Mouse (Mus musculus) intestine, embryonic 14.5 days (tissue): ENCODE data around the gene Bcl2a1b. TPM values are rescaled to one million over a fixed set of nuclear protein-coding genes. Genes with fewer than 3 reads are reported as not detected.
"Not testable (repeated sequence)": the region's sequence is repeated elsewhere in the genome, so short reads cannot be mapped to it uniquely, and the experiment has no call there.

Experiments used
- ATAC-seq: fragments of 200-750 bp; cut with Nextera tagmentation; replicated peaks from 2 replicates; pipeline ENCODE4 v1.8.0; 2017; ENCODE audit warnings: low read depth, moderate number of reproducible peaks, moderate TSS enrichment, moderate library complexity; ENCODE audit not compliant: low FRiP score, low TSS enrichment
- DNase-seq: peaks from one replicate; pipeline ENCODE4 v3.0.0-alpha.2; 2018; ENCODE audit warnings: low spot score
- H3K27ac ChIP-seq: fragments of 300-500 bp; sonication (generic); 2 replicates; pipeline ENCODE4 v1.5.1; 2014; ENCODE audit warnings: low read depth, mild to moderate bottlenecking, control low read depth
- H3K27me3 ChIP-seq: fragments of 300-500 bp; sonication (generic); replicated peaks from 2 replicates; pipeline ENCODE4 v1.6.1; 2014; ENCODE audit warnings: low read length, control low read depth; ENCODE audit not compliant: control insufficient read depth, insufficient read depth
- H3K36me3 ChIP-seq: fragments of 300-500 bp; sonication (generic); 2 replicates; pipeline ENCODE4 v1.6.1; 2014; ENCODE audit warnings: low read length, control low read depth; ENCODE audit not compliant: control insufficient read depth, insufficient read depth
- H3K4me1 ChIP-seq: fragments of 300-500 bp; sonication (generic); replicated peaks from 2 replicates; pipeline ENCODE4 v1.6.1; 2014; ENCODE audit warnings: low read length, control low read depth, mixed read lengths; ENCODE audit not compliant: control insufficient read depth, insufficient read depth
- H3K4me2 ChIP-seq: fragments of 300-500 bp; sonication (generic); 2 replicates; pipeline ENCODE4 v1.6.1; 2014; ENCODE audit warnings: low read length
- H3K4me3 ChIP-seq: fragments of 300-500 bp; sonication (generic); 2 replicates; pipeline ENCODE4 v1.5.1; 2014; ENCODE audit warnings: low read depth, low read length, control low read depth, mixed read lengths
- H3K9ac ChIP-seq: fragments of 300-500 bp; sonication (generic); 2 replicates; pipeline ENCODE4 v1.6.1; 2014; ENCODE audit warnings: mild to moderate bottlenecking, low read length
- H3K9me3 ChIP-seq: fragments of 300-500 bp; sonication (generic); 2 replicates; pipeline ENCODE4 v1.6.1; 2016; ENCODE audit warnings: low read length, control low read depth; ENCODE audit not compliant: control insufficient read depth
- WGBS: fragments of 180-500 bp; shearing (Covaris S2); extraction: QIAGEN DNeasy Blood & Tissue Kit; methylation state at CpG from one replicate; pipeline ENCODE4 v1.1.7; 2014; 5-methylcytosine and 5-hydroxymethylcytosine counted together
- polyA plus RNA-seq: library from polyadenylated mRNA; unstranded; fragments of >200 nt; fragmentation: Nextera tagmentation; extraction: Ambion mirVana; gene quantifications from 2 replicates; pipeline ENCODE4 v1.2.1, GENCODE M21; 2014

Gene Bcl2a1b
- polyA plus RNA-seq, 1 experiment from 2014 or later = 4.0 TPM

DNA sequence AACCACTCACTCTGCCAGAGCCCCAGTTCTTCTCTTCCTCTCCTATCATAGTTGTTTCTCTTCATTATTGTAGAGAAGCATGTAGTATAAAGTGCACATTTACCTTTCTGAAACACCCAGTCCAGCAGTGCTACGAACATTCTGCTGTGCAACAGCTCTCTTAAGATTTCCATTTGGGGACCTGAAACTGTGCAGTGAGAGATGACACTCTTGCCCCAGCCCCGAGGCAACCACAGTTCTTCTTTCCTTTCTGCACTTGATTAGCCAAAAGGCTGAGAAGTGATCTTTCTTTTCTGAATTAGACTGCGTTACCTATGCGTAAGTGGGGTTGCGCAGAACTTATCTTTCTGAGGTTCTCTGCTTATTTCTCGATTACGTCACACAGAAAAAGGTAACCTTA, 29.1 kb downstream of the Bcl2a1b start:
- no peak overlapping the region for H3K9ac ChIP-seq
- no peak overlapping the region for H3K4me2 ChIP-seq
- H3K4me3 ChIP-seq = no peak overlapping the region
- no peaks in the 10 kb centered on the region for H3K9me3 ChIP-seq
- no peaks in the 10 kb centered on the region for H3K4me1 ChIP-seq
- WGBS = 92% methylated on average over 7 of the region's 7 CpGs
- no peaks in the 10 kb centered on the region for H3K27me3 ChIP-seq
- DNase-seq (no peak), ATAC-seq (no peak)
- H3K27ac ChIP-seq = no peak overlapping the region
- H3K36me3 ChIP-seq = no peaks in the 10 kb centered on the region

DNA sequence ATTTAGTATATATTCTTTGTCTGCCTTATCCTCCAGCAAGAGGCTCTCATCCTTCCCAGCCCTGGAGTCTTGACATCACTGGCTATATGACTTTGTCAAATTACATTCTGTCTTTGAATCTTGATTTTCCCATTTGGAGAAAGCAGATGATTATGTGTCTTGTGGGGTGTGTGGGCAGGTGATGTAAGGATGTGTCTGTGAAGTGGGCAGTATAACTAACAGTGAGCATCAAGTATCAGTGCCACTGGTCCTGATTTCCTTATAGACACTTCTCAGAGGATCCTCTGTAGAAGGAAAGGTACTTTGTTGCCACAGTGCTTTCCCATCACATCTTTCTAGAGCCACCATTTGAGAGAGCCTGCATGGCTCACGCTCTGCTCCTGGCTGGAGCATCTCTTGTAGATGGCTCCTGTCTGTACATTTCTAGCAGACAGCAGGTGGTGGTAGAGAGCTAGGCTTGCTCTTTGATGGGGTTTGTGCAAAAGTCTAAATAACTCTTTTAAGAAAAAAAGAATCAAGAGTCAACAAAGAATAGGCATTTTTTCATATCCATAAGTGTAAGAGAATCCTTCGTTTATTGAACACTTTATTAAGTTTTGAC, 32.0 kb downstream of the Bcl2a1b start:
- H3K4me2 ChIP-seq, ATAC-seq, H3K36me3 ChIP-seq, DNase-seq, H3K27me3 ChIP-seq, H3K4me1 ChIP-seq, H3K4me3 ChIP-seq, H3K9me3 ChIP-seq, H3K9ac ChIP-seq, H3K27ac ChIP-seq: not testable (repeated sequence)
- 58% methylated on average over 1 of the region's 2 CpGs for WGBS

DNA sequence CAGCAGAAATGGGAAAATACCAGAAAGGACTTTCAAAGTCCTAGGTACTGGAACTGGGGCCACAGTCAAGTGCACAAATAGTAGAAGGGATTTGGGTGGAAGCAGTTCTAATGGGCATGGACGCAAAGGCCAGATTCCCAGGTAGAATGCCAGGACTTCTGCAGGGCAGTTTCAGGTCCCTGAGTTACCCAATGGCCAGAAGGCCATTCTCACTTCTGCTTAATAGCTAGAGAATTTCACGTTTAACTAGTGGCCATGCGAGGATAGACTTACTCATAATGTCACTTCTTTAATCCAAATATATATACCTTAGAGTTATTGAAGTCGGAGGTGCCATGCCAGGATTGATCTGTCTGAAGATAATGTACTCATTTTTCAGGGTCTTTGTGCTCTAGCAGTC, 38.1 kb downstream of the Bcl2a1b start:
- not testable (repeated sequence) for H3K36me3 ChIP-seq, H3K27me3 ChIP-seq, H3K4me2 ChIP-seq, H3K4me1 ChIP-seq, DNase-seq, H3K4me3 ChIP-seq, ATAC-seq, H3K27ac ChIP-seq, H3K9me3 ChIP-seq, H3K9ac ChIP-seq
- WGBS = 83% methylated on average over 4 of the region's 4 CpGs

DNA sequence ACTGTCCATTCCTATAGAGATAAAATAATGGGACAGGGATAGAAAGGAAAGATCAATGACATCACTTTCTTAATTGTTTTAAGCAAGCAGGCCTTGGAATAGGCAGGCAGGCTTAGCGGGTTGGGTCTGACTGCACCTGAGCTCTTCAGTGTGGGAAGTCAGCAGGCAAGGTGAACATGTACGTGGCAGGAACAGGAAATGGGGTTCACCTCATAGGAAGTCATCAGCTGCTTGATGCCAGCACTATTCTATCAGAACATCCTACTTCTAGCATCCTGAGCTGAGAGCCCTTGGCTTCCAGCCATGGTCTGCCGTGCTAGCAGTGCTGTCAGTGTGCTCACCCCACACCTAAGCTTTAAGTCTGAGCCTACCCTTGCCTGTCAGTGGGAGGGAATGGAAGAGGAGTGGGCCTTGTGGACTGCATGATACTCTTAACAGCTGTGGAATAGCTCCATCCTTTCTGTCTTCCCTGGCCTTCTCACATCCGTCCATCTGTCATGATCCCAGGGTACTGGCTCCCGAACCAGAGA, 40.0 kb downstream of the Bcl2a1b start:
- not testable (repeated sequence) for ATAC-seq, H3K9me3 ChIP-seq
- 73% methylated on average over 4 of the region's 5 CpGs for WGBS

DNA sequence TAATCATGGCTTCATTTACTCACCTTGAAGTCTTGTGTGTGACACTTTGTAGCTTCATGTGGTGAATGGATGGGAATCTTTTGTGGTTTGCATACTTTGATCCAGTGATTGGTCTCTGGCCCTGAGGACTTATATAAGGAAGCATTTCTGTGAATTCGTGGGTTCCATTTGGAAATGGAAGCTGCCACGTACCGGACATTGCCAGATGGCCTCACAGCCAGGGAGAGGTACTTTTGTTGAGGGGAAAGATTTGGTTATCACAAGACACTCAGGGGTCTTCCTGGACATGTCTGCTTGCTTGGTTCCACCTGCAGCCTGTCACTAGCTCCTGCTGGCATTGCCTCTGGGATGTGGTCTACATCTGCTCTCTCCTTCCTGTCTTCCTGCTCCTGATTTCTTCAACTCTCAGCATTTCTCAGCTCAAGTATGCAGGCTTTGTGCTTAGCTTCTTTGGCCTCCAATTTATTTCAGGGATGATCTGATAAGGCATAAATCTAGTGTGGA, 41.6 kb downstream of the Bcl2a1b start:
- DNase-seq = not testable (repeated sequence)

More for the DNA sequence above, 40.0 kb downstream of the Bcl2a1b start:
- H3K27ac ChIP-seq, H3K9ac ChIP-seq, H3K4me1 ChIP-seq, H3K4me2 ChIP-seq, DNase-seq, H3K4me3 ChIP-seq, H3K36me3 ChIP-seq, H3K27me3 ChIP-seq: not testable (repeated sequence)

DNA sequence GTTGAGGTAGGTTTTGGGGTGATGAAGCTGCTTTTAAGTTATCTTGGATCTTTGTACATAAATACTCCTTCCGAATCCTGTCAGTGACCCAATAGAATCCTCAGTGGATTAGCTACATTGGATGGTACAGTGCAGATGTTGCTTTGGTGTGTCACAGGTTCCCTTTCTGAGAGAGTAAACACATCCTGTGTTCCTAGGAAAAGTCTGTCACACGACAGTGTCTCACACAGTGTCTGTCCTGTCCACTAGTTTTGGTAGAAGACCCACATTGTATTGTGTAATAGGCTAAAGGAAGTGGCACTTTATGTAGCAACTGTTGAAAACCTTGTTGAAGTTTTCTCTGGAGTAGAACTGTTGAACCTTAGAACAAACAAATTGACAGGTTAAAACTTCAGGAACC, 54.4 kb downstream of the Bcl2a1b start:
- no peaks in the 10 kb centered on the region for H3K4me1 ChIP-seq
- ATAC-seq = no peak
- no peak for DNase-seq
- no peaks in the 10 kb centered on the region for H3K27me3 ChIP-seq
- no peak overlapping the region for H3K4me3 ChIP-seq
- H3K4me2 ChIP-seq = no peak overlapping the region
- no peak overlapping the region for H3K27ac ChIP-seq
- H3K9me3 ChIP-seq = no peaks in the 10 kb centered on the region
- 82% methylated on average over 2 of the region's 2 CpGs for WGBS
- H3K9ac ChIP-seq = no peak overlapping the region
- H3K36me3 ChIP-seq = no peaks in the 10 kb centered on the region

More for the DNA sequence above, 41.6 kb downstream of the Bcl2a1b start:
- not testable (repeated sequence) for H3K27me3 ChIP-seq, H3K4me2 ChIP-seq, H3K4me1 ChIP-seq, H3K9ac ChIP-seq, ATAC-seq, H3K9me3 ChIP-seq, H3K36me3 ChIP-seq, H3K27ac ChIP-seq, H3K4me3 ChIP-seq
- WGBS = 87% methylated on average over 3 of the region's 3 CpGs

DNA sequence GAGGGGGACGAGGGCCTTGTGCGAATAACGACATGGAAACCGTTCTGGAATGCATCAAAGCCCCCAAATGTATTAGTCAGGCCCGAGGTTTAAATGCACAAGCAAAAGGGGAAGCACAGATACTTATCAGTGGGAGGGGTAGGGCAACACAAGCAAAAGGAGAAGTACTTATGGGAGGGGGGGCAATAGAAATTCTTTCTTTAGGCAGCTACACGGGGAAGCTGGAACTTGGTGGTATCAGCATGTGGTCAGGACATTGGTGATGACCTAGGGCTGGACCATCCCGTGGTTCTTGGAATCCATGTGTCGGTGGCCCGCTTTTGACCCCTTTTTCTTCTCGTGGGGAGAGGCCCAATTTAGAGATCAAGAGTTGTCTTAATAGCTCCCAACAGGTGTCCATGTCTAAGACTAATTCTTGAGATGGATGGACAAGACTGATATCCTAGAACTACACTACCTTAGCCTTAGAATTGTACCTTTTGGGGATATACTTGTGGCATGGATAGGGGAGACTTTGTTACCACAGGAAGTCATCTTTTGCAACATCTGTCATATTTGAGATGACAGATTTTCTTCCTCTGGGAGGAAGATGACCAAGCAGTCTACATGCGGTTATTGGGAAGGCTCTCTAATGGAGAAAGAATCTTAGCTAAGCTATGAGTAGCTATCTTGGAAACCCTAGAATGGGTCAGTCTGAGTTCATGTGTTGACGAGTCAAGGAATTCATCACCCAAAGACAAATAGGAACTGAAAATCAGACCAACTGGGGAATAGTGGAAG, 57.7 kb downstream of the Bcl2a1b start:
- H3K4me1 ChIP-seq = no peaks in the 10 kb centered on the region
- 84% methylated on average over 12 of the region's 12 CpGs for WGBS
- H3K27ac ChIP-seq = no peak overlapping the region
- H3K27me3 ChIP-seq = no peaks in the 10 kb centered on the region
- no peaks in the 10 kb centered on the region for H3K36me3 ChIP-seq
- H3K4me3 ChIP-seq = no peak overlapping the region
- no peak overlapping the region for H3K9ac ChIP-seq
- ATAC-seq (no peak), DNase-seq (no peak)
- H3K4me2 ChIP-seq = no peak overlapping the region
- no peaks in the 10 kb centered on the region for H3K9me3 ChIP-seq
